Mouse (Mus musculus): ENCODE results near the gene Micu1. TPM values are rescaled to one million over a fixed set of nuclear protein-coding genes. Genes with fewer than 3 reads are reported as not detected.

The Micu1 gene
- total RNA-seq, 2 experiments from 2014 or later, result 61.1 to 64.4 TPM

- no peak for DNase-seq (ENCODE audit: low spot score in 2 of 2)
These were observed 98.7 kb downstream of the Micu1 start for GRCm38 (mm10) chr10:59800826-59801501.

DNA sequence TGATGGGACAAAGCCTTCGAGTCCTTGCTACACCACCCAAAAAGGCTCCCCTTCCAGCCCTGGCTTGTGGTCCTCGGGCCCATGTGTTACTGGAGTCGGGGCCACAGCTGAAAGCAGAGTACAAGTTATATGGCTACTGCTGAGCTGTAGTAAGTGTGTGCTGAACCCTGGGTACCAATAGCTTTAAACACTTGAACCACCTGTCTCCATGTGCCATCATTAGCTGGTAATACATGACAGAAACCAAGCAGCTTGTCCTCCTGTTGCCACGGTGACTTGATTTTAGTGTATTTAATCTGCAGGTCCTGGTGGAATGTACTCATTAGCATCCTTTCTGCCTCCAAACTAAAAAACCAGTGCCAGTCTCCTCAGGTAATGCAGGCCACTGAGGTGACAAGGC is 106.4 kb downstream of the Micu1 start:
- no peak for DNase-seq (ENCODE audit: low spot score in 2 of 2)

DNA sequence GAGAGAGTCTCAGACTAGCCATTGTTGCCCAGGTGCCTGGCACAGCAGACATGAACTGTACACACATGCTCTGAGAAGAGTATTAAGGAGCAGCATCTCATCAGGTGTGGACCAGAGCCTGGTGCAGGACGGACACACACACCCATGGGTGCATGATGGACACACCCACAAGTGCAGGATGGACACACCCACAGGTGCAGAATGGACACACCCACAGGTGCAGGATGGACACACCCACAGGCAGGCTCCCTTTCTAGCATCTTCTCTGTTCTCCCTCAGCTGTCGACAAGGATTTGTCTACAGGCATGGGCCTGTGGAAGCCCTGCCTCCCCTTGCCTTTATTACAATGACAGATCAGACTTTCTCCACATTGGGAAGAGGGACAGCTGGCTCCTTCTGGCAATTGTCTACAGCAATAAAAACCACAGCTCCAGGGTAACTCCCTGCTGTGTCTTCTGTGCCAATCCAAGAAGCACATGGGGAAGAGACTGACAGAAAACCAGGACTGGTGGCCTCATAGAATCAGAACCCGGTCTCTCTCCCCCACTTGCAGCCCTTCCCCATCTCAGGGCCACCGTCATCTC is 107.8 kb downstream of the Micu1 start:
- DNase-seq (ENCODE audit: low spot score in 2 of 2), result no peak

DNA sequence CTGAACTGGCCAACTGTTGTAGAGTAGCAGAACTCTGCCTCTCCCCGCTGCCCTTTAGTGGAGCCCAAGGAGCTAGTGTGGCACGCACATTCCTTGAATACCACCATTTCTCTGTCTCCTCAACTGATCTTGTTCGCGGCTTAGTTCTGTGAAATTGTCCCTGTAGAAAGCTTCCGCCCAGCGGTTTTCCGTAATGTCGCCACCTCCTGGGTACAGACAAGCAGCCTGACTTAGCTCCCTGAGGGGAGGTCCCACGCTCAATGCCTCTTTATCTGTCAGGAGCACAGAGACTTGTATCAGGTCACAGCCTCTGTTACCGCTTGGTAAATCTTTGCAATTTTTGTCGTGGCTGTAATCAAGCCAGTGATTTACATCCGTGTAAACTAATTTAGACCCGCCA is 110.7 kb downstream of the Micu1 start:
- no peak for DNase-seq (ENCODE audit: low spot score in 2 of 2)

DNA sequence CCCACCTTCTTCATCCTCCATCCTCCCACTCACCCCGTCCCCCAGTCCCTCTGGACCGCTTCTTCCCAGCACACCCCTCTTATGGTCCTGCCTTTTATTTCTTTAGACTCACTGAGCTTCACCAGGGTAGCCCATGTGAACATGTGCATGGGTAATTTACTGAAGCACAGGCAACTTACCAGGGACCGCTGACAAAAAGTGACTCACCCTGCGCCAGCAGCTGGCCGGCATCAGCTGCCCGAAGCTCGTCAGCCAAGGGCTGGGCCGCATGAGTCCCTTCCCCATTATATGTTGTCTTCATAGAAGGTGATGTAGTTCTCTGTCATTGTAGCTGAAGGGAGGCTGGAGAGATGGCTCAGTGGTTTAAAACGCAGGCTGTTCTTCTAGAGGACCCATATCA is 111.5 kb downstream of the Micu1 start:
- DNase-seq (ENCODE audit: low spot score in 2 of 2), result no peak

DNA sequence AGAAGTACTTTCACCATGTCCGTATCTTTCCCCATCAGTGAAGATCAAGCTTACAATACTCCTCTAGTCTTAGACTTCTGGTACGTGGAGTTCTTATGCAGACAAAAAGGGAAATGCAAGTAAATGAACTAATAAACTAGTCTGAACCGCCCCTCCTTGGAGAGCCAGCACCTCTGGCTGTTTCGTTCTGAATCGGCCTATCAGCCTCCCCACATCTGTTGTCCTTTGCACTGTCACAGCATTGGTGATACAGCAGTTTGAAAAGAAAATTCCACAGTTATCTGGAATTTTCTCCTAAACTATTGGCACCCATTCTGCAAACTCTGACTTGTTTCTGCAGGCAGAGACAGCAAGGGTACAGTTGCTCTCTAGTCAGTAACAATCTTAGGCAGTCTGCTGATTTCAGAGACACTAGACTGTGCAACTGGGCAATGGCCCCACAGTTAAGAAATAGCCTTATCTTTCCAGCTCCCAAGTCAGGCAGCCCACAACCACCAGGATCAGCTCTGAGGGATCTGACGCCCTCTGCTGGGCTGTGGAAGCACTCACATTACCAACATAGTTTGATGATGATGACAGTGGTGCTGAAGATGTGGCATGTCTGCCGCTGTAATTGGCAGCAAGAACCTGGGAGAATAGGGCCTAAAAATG is 112.4 kb downstream of the Micu1 start:
- DNase-seq (ENCODE audit: low spot score in 2 of 2), result no peak

DNA sequence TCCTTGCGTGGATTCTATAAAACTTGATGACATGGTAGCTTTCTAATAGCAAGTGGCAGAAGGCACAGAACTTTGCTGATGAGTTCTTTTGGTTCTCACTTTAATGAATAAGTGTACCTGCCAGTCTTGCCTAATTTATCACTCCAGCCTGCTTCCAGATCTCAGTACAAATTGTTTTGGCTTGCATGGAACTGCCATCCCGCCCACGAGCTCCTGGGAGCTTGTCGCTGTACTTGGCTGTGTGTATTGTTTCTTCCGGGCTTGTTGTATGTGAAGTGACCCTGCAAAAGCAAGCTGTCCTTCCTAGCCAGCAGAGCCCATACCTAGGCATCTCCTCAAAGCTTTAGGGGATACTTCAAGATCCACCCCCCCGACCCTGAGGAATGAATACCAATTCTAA is 114.3 kb downstream of the Micu1 start:
- DNase-seq (ENCODE audit: low spot score in 2 of 2), result no peak

DNA sequence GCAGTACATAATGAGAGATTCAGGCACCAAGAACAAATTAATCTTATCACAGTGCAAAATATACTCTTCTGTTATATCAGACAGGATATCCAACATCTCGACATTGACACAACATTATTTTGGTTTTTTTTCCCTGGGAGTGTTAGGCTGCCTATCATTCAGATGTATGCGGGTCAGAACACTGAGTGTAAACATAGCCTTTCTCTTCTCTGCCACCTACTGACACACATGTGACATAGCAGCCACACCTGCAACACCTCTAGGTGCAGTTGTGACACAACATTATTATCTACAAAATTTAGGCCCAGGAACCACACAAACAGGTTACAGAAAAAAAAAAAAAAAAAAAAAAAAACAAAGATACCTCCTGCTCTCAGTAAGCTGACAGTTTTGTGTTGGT is 115.3 kb downstream of the Micu1 start:
- DNase-seq (ENCODE audit: low spot score in 2 of 2), result no peak

- DNase-seq (ENCODE audit: low spot score in 2 of 2), result no peak
These were observed 115.7 kb downstream of the Micu1 start for GRCm38 (mm10) chr10:59817991-59818390.

- DNase-seq (ENCODE audit: low spot score in 2 of 2), result no peak
These were observed 116.9 kb downstream of the Micu1 start for GRCm38 (mm10) chr10:59819146-59819545.

GRCm38 (mm10) chr10:59820886-59821285 is 118.6 kb downstream of the Micu1 start:
- no peak for DNase-seq (ENCODE audit: low spot score in 2 of 2)

DNA sequence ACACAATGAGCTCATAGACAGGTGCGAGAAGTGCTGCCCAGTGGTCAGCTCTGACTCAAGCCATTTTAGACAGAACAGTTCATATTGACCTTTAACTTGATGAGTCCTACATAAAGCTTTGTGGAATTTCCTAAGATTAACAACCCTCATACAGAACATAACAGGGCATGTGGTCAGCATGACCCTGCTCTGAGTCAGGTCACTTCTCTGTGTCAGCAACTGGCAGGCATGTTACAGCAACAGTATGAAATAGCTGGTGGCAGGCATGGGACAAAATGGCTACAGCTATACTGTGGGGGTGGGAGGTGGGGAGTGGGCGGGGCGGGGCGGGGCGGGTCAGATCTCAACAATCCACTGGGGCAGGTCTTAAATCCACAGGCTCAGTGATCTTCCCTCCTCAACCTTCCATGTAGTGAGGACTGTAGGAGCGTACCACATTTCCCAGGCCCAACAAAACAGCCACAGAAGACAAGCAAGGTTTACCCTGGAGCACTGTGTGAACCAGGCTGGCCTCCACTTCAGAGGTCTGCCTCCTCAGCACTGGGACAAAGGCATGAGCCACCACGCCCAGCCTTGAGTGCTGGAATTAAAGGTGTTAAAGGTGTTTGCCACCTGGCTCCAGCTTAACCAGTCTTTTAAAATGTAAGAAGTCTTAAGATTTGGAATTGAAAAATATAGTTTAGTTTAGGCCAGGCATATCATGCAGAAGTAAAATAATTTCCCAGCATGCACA is 119.2 kb downstream of the Micu1 start:
- no peak for DNase-seq (ENCODE audit: low spot score in 2 of 2)

- DNase-seq (ENCODE audit: low spot score in 2 of 2), result no peak
These were observed 120.6 kb downstream of the Micu1 start for GRCm38 (mm10) chr10:59822857-59823256.

GRCm38 (mm10) chr10:59825137-59825812 is 123.0 kb downstream of the Micu1 start:
- no peak for DNase-seq (ENCODE audit: low spot score in 2 of 2)

GRCm38 (mm10) chr10:59829886-59830285 is 127.6 kb downstream of the Micu1 start:
- no peak for DNase-seq (ENCODE audit: low spot score in 2 of 2)

GRCm38 (mm10) chr10:59831950-59832349 is 129.7 kb downstream of the Micu1 start:
- no peak for DNase-seq (ENCODE audit: low spot score in 2 of 2)

DNA sequence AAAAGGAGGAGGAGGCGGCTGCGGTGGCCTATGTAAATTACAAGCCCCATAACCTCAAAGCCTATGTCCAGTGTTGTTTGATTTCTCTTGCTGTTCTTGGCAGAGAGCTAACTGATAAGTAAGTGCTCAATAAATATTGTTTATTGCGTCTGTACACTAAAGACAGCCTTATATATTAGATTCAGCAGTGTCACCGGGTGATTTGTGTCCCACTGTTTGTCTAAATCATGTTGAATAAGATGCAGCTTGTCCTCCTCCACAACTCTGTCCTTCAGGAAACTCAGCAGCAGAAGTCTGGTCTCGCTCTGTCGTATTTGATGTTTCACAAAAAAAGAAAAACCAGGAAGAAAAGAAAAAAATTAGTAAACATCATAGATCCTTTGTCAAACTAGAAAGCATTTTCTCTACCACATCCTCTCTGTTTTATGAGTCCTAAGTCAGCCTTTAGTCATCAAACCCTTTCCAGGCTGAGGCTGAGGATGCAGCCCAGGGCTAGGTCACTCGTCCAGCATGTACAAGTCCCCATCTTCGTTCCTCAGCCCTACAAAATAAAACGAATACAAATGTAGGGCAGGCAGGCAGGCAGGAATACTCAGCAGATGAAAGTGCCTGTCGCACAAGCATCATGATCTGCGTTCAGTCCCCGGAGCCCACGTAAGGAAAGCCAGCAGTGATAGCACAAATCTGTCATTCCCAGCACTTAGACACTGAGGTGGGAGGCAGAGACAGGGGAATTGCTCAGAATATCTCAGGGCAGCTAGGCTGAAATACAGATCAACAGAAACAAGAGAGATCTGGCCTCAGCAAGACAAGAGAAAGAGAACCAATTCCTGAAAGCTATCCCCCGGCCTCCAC is 133.3 kb downstream of the Micu1 start:
- DNase-seq (ENCODE audit: low spot score in 2 of 2), result no peak

- no peak for DNase-seq (ENCODE audit: low spot score in 2 of 2)
These were observed 135.2 kb downstream of the Micu1 start for GRCm38 (mm10) chr10:59837490-59837889.

GRCm38 (mm10) chr10:59841434-59841833 is 139.2 kb downstream of the Micu1 start:
- no peak for DNase-seq (ENCODE audit: low spot score in 2 of 2)

DNA sequence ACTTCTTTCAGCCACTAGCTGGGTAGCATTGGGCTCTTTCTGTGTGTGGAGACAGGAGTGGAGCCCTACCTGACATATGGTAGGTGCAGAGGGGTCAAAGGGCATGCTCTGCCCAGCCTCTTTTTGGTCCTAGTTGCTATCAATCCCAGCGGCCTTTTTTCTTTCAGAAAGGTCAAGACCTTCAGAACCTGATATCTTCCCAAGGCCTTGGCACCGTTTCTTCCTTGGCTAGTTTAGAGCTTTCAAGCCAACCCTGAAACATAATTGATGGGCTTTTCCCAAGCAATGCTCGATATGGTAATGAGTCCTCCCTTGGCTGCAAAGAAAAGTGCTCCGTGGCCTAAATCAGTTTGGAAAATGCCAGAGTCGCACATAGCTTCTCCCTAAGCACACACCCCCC is 140.8 kb downstream of the Micu1 start:
- no peak for DNase-seq (ENCODE audit: low spot score in 2 of 2)

DNA sequence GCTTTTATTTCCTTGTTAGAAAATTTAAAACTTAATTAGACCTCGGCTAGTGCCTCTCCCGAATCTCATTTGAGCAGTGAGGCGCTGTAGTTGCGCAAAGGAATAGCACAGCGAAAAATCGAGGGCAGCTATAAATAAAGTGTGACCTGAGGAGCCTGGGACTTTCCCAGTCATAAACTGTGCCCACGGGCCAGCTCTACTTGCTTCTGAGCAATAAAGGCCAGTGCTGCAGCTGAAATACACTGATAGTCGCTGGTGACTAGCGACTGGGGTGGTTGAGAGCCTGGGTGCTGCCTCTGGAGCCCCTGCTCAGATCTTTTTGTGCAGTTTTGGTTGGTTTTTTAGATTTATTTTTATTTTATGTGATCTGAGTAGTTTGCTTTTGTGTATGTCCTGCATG is 142.4 kb downstream of the Micu1 start:
- DNase-seq (ENCODE audit: low spot score in 2 of 2), result no peak
